Mouse (Mus musculus): ENCODE results near the gene Gm20696.

DNA sequence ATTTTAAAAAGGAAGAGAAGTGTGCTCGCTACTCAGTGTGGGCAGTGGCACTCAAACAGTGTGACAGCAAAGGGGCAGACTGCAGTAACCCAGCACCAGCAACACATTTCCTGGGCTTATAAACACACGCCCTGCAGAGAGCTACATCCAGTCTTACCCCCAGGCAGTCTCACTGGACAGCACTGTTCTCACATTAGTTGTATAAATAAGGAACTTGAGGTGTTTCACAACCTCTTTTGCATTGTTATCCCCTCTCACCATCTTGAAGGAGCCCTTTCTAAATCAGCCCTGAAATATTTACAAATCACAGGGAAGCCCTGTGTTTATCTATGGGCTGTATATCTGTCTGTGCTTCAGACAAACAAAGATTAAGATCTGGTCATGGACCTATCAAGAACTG, 17.3 kb downstream of the Gm20696 start:
- TF ChIP-seq CTCF (IDR thresholded peaks at IDR 0.05; ENCODE audit: borderline replicate concordance, extremely low read depth, insufficient read depth, insufficient read length) (no peak), POLR2A (IDR thresholded peaks at IDR 0.05; ENCODE audit: borderline replicate concordance, extremely low read depth, insufficient read depth, insufficient read length, poor library complexity, severe bottlenecking) (no peak)

All from brain, embryonic 14.5 days (tissue).